ENCODE assay signal across 8 mouse cellular contexts in genomic region chr17:71475705-71476089, GRCm38 (mm10). TPM values are rescaled to one million over a fixed set of nuclear protein-coding genes. Genes with fewer than 3 reads are reported as not detected.
DNase-seq lines count a peak whose midpoint lies in the region; ATAC-seq and TF ChIP-seq lines count a peak whose summit lies in the region.

No protein-coding gene starts in this region.

- no peaks in the 10 kb centered on the region for H3K36me3 ChIP-seq in embryonic facial prominence, embryonic 12.5 days
- H3K36me3 ChIP-seq in heart, postnatal 0 days (replicated peaks; ENCODE audit: control insufficient read depth, insufficient read depth, low read length) = no peaks in the 10 kb centered on the region
- H3K36me3 ChIP-seq in liver, postnatal 0 days (replicated peaks; ENCODE audit: insufficient read depth, low read length) = no peaks in the 10 kb centered on the region
- H3K36me3 ChIP-seq in neural tube, embryonic 14.5 days (ENCODE audit: control insufficient read depth, insufficient read depth, low read length) = no peaks in the 10 kb centered on the region

- H3K9me3 ChIP-seq in embryonic facial prominence, embryonic 12.5 days = no peaks in the 10 kb centered on the region
- H3K9me3 ChIP-seq in heart, postnatal 0 days (replicated peaks; ENCODE audit: control insufficient read depth, low read length) = no peaks in the 10 kb centered on the region
- no peaks in the 10 kb centered on the region for H3K9me3 ChIP-seq in liver, postnatal 0 days (ENCODE audit: low read length)
- H3K9me3 ChIP-seq in neural tube, embryonic 14.5 days (ENCODE audit: control insufficient read depth, low read length) = no peaks in the 10 kb centered on the region

- no peak; the same call in none of the 2 replicates for ATAC-seq in embryonic facial prominence, embryonic 12.5 days (ENCODE audit: insufficient number of reproducible peaks, insufficient read depth, low FRiP score, low TSS enrichment)
- ATAC-seq in heart, postnatal 0 days (ENCODE audit: insufficient read depth, low read depth) = peak; percentile 48
- peak; percentile 50 for ATAC-seq in liver, postnatal 0 days
- ATAC-seq in neural tube, embryonic 14.5 days (ENCODE audit: low read depth) = peak; percentile 81

- H3K4me1 ChIP-seq in embryonic facial prominence, embryonic 12.5 days = peaks cover 6% of the 10 kb centered on the region; the same call in 1 of the 2 replicates
- H3K4me1 ChIP-seq in heart, postnatal 0 days (ENCODE audit: control insufficient read depth, insufficient read depth) = peaks cover 7% of the 10 kb centered on the region; the same call in 1 of the 2 replicates
- H3K4me1 ChIP-seq in liver, postnatal 0 days (ENCODE audit: insufficient read depth) = peaks cover 24% of the 10 kb centered on the region
- peaks cover 8% of the 10 kb centered on the region for H3K4me1 ChIP-seq in neural tube, embryonic 14.5 days (ENCODE audit: control insufficient read depth, insufficient read depth, low read length)

- peak overlapping the region; percentile 93 for H3K4me3 ChIP-seq in embryonic facial prominence, embryonic 12.5 days
- peak overlapping the region; percentile 99 for H3K4me3 ChIP-seq in heart, postnatal 0 days (ENCODE audit: low read depth, low read length)
- H3K4me3 ChIP-seq in liver, postnatal 0 days (ENCODE audit: low read depth, low read length) = peak overlapping the region; percentile 96
- peak overlapping the region; percentile 92 for H3K4me3 ChIP-seq in neural tube, embryonic 14.5 days (ENCODE audit: low read depth, low read length)

- peak overlapping the region; percentile 90 for H3K9ac ChIP-seq in embryonic facial prominence, embryonic 12.5 days
- peak overlapping the region; percentile 86 for H3K9ac ChIP-seq in heart, postnatal 0 days (replicated peaks; ENCODE audit: low read depth, low read length)
- peak overlapping the region; percentile 83 for H3K9ac ChIP-seq in liver, postnatal 0 days (replicated peaks)
- H3K9ac ChIP-seq in neural tube, embryonic 14.5 days (replicated peaks; ENCODE audit: low read depth, low read length) = peak overlapping the region; percentile 97

- TF ChIP-seq CTCF in heart, postnatal 0 days (IDR thresholded peaks at IDR 0.05; ENCODE audit: low read depth) = no peak
- TF ChIP-seq CTCF in liver, postnatal 0 days (IDR thresholded peaks at IDR 0.05; ENCODE audit: low read depth) = no peak

- peak overlapping the region; percentile 71 for H3K4me2 ChIP-seq in embryonic facial prominence, embryonic 12.5 days (replicated peaks)
- H3K4me2 ChIP-seq in heart, postnatal 0 days (ENCODE audit: low read depth, low read length) = peak overlapping the region; percentile 95
- H3K4me2 ChIP-seq in liver, postnatal 0 days (ENCODE audit: low read depth, low read length) = peak overlapping the region; percentile 86
- peak overlapping the region; percentile 84 for H3K4me2 ChIP-seq in neural tube, embryonic 14.5 days (ENCODE audit: low read depth, low read length)

- under 1% methylated on average over 31 of the region's 31 CpGs for WGBS in embryonic facial prominence, embryonic 12.5 days
- WGBS in heart, postnatal 0 days = 0% methylated on average over 31 of the region's 31 CpGs
- 1% methylated on average over 31 of the region's 31 CpGs for WGBS in liver, postnatal 0 days (ENCODE audit: insufficient replicate concordance)
- WGBS in neural tube, embryonic 14.5 days = under 1% methylated on average over 31 of the region's 31 CpGs

- peak; percentile 71 to 75 for DNase-seq in B cell, adult 2 months
- peak; percentile 74 for DNase-seq in adrenal gland, postnatal 10 days
- peak; percentile 42 for DNase-seq in heart, postnatal 0 days (ENCODE audit: low spot score)
- peak; percentile 44 to 57 for DNase-seq in layer of hippocampus, adult 18-20 months (ENCODE audit: low spot score in 2 of 2)
- no peak for DNase-seq in liver, postnatal 0 days
- peak; percentile 71 for DNase-seq in thymus, postnatal 0 days (ENCODE audit: low spot score)

- H3K27me3 ChIP-seq in embryonic facial prominence, embryonic 12.5 days = no peaks in the 10 kb centered on the region
- H3K27me3 ChIP-seq in heart, postnatal 0 days (ENCODE audit: control insufficient read depth, insufficient read depth, low read length) = no peaks in the 10 kb centered on the region
- H3K27me3 ChIP-seq in liver, postnatal 0 days (ENCODE audit: insufficient read depth, low read length) = no peaks in the 10 kb centered on the region
- no peaks in the 10 kb centered on the region for H3K27me3 ChIP-seq in neural tube, embryonic 14.5 days (ENCODE audit: control insufficient read depth, insufficient read depth, low read length)

- no peak for TF ChIP-seq EP300 in heart, postnatal 0 days (IDR thresholded peaks at IDR 0.05; ENCODE audit: low read depth)
- no peak for TF ChIP-seq EP300 in liver, postnatal 0 days (IDR thresholded peaks at IDR 0.05; ENCODE audit: low read depth)

- H3K27ac ChIP-seq in embryonic facial prominence, embryonic 12.5 days = peak overlapping the region; percentile 98
- H3K27ac ChIP-seq in heart, postnatal 0 days (ENCODE audit: low read depth) = peak overlapping the region; percentile 96
- H3K27ac ChIP-seq in liver, postnatal 0 days (ENCODE audit: low read depth) = peak overlapping the region; percentile 93
- H3K27ac ChIP-seq in neural tube, embryonic 14.5 days (ENCODE audit: low read depth, low read length) = peak overlapping the region; percentile 99

RNA-seq across cellular contexts. Expression of gene Smchd1, which starts 0.6 kb away (rescaled TPM):
- total RNA-seq in adrenal gland, postnatal 10 days (2021) = 10 to 100 TPM; 32.9 to 43.5 TPM
- polyA plus RNA-seq in embryonic facial prominence, embryonic 12.5 days (2016; fragmentation: Nextera tagmentation; extraction: Ambion mirVana) = 84.2 and 84.9 TPM in 2 replicates
- 16.1 and 40.9 TPM in 2 replicates for total RNA-seq in heart, postnatal 0 days (2014; rRNA removed; ENCODE audit: low replicate concordance)
- 18.6 and 18.7 TPM in 2 replicates for polyA plus RNA-seq in heart, postnatal 0 days (2015; fragmentation: Nextera tagmentation; extraction: Ambion mirVana)
- total RNA-seq in layer of hippocampus, adult 18-20 months (2021) = 10 to 100 TPM; 31.5 to 33.8 TPM
- 21.4 and 25.7 TPM in 2 replicates for polyA plus RNA-seq in liver, postnatal 0 days (2015; fragmentation: Nextera tagmentation; extraction: Ambion mirVana)
- 63.8 and 70.4 TPM in 2 replicates for polyA plus RNA-seq in neural tube, embryonic 14.5 days (2014; fragmentation: Nextera tagmentation; extraction: Ambion mirVana)
- 66.3 and 75.3 TPM in 2 replicates for polyA plus RNA-seq in thymus, postnatal 0 days (2015; fragmentation: Nextera tagmentation; extraction: Ambion mirVana)

RNA-seq across cellular contexts. Expression of gene Gm4707, which starts 16.0 kb away (rescaled TPM):
- 1 to 10 TPM; 1.7 to 3.3 TPM for total RNA-seq in adrenal gland, postnatal 10 days (2021)
- 5.3 and 6.4 TPM in 2 replicates for polyA plus RNA-seq in embryonic facial prominence, embryonic 12.5 days (2016; fragmentation: Nextera tagmentation; extraction: Ambion mirVana)
- 0.69 and 5.1 TPM in 2 replicates for total RNA-seq in heart, postnatal 0 days (2014; rRNA removed; ENCODE audit: low replicate concordance)
- 0.90 and 1.5 TPM in 2 replicates for polyA plus RNA-seq in heart, postnatal 0 days (2015; fragmentation: Nextera tagmentation; extraction: Ambion mirVana)
- total RNA-seq in layer of hippocampus, adult 18-20 months (2021) = 1 to 10 TPM in 1 of 2 experiments, under 1 TPM in 1; 0.89 to 1.3 TPM
- polyA plus RNA-seq in liver, postnatal 0 days (2015; fragmentation: Nextera tagmentation; extraction: Ambion mirVana) = 0.45 and 0.51 TPM in 2 replicates
- 2.2 and 2.5 TPM in 2 replicates for polyA plus RNA-seq in neural tube, embryonic 14.5 days (2014; fragmentation: Nextera tagmentation; extraction: Ambion mirVana)
- polyA plus RNA-seq in thymus, postnatal 0 days (2015; fragmentation: Nextera tagmentation; extraction: Ambion mirVana) = 0.91 and 2.8 TPM in 2 replicates

RNA-seq across cellular contexts. Expression of gene Ndc80, which starts 51.0 kb away (rescaled TPM):
- total RNA-seq in adrenal gland, postnatal 10 days (2021) = 10 to 100 TPM in 1 of 2 experiments, 1 to 10 TPM in 1; 9.4 to 11.9 TPM
- 45.0 and 49.5 TPM in 2 replicates for polyA plus RNA-seq in embryonic facial prominence, embryonic 12.5 days (2016; fragmentation: Nextera tagmentation; extraction: Ambion mirVana)
- total RNA-seq in heart, postnatal 0 days (2014; rRNA removed; ENCODE audit: low replicate concordance) = 6.4 and 8.3 TPM in 2 replicates
- 9.9 and 11.6 TPM in 2 replicates for polyA plus RNA-seq in heart, postnatal 0 days (2015; fragmentation: Nextera tagmentation; extraction: Ambion mirVana)
- total RNA-seq in layer of hippocampus, adult 18-20 months (2021) = under 1 TPM; 0.25 to 0.43 TPM
- 16.3 and 17.7 TPM in 2 replicates for polyA plus RNA-seq in liver, postnatal 0 days (2015; fragmentation: Nextera tagmentation; extraction: Ambion mirVana)
- 3.1 and 4.2 TPM in 2 replicates for polyA plus RNA-seq in neural tube, embryonic 14.5 days (2014; fragmentation: Nextera tagmentation; extraction: Ambion mirVana)
- polyA plus RNA-seq in thymus, postnatal 0 days (2015; fragmentation: Nextera tagmentation; extraction: Ambion mirVana) = 56.9 and 60.6 TPM in 2 replicates
